Mouse (Mus musculus) neural tube, embryonic 11.5 days (tissue): ENCODE measurements around the gene Syndig1. TPM values are rescaled to one million over a fixed set of nuclear protein-coding genes. Genes with fewer than 3 reads are reported as not detected.

Experiments used
- ATAC-seq: fragments of 200-750 bp; cut with Nextera tagmentation; 2 replicates; pipeline ENCODE4 v1.8.0; 2017; ENCODE audit warnings: moderate number of reproducible peaks, mild to moderate bottlenecking, moderate TSS enrichment, moderate library complexity; ENCODE audit not compliant: insufficient read depth, low FRiP score, low TSS enrichment
- DNase-seq: peaks from one replicate; pipeline ENCODE4 v3.0.0-alpha.2; 2015; ENCODE audit warnings: low spot score
- H3K27ac ChIP-seq: fragments of 300-500 bp; sonication (generic); 2 replicates; pipeline ENCODE4 v1.5.1; 2014; ENCODE audit warnings: low read depth, mild to moderate bottlenecking, low read length
- H3K27me3 ChIP-seq: fragments of 300-500 bp; sonication (generic); 2 replicates; pipeline ENCODE4 v1.6.1; 2014; ENCODE audit warnings: mild to moderate bottlenecking, low read length, mixed read lengths; ENCODE audit not compliant: control insufficient read depth, insufficient read depth
- H3K36me3 ChIP-seq: fragments of 300-500 bp; sonication (generic); 2 replicates; pipeline ENCODE4 v1.6.1; 2014; ENCODE audit warnings: mild to moderate bottlenecking, low read length, moderate library complexity, mixed read lengths; ENCODE audit not compliant: control insufficient read depth, insufficient read depth
- H3K4me1 ChIP-seq: fragments of 300-500 bp; sonication (generic); 2 replicates; pipeline ENCODE4 v1.6.1; 2014; ENCODE audit warnings: low read length, mixed read lengths; ENCODE audit not compliant: control insufficient read depth, insufficient read depth
- H3K4me2 ChIP-seq: fragments of 300-500 bp; sonication (generic); 2 replicates; pipeline ENCODE4 v1.6.1; 2014; ENCODE audit warnings: low read depth, mild to moderate bottlenecking, moderate library complexity
- H3K4me3 ChIP-seq: fragments of 300-500 bp; sonication (generic); 2 replicates; pipeline ENCODE4 v1.5.1; 2014; ENCODE audit warnings: low read depth, low read length
- H3K9ac ChIP-seq: fragments of 300-500 bp; sonication (generic); 2 replicates; pipeline ENCODE4 v1.6.1; 2014; ENCODE audit warnings: mild to moderate bottlenecking, low read length
- H3K9me3 ChIP-seq: fragments of 300-500 bp; sonication (generic); 2 replicates; pipeline ENCODE4 v1.6.1; 2016; ENCODE audit warnings: low read length; ENCODE audit not compliant: control insufficient read depth
- WGBS: fragments of 180-500 bp; shearing (Covaris S2); extraction: QIAGEN DNeasy Blood & Tissue Kit; methylation state at CpG from one replicate; pipeline ENCODE4 v1.1.7; 2014; 5-methylcytosine and 5-hydroxymethylcytosine counted together
- polyA plus RNA-seq: library from polyadenylated mRNA; unstranded; fragments of >200 nt; fragmentation: Nextera tagmentation; extraction: Ambion mirVana; gene quantifications from 2 replicates; pipeline ENCODE4 v1.2.1, GENCODE M21; 2014

Gene Syndig1
- polyA plus RNA-seq, 1 experiment from 2014 or later, result 7.2 TPM

DNA sequence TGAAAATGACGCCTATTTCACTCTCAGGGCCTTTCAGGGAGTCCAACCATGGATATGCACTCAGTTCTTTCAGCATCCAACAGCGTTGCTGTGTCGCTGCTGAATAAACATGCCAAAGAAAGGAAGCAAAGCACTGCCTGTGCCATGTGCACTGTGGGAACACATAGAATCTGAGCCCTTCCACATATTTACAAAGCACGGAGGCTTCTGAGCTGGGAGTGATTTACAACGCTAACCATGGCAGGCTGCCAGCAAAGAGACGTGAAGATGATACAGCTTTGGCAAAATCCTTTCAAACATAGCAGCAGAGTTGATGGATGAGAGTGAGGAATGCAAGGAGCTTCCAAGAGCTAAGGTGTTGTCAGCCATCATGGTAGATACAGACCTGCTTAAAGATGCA lies 144.6 kb downstream of the Syndig1 start:
- Histone ChIP-seq H3K4me1 (peaks cover 3% of the 10 kb centered on the region; the same call in 1 of the 2 replicates), H3K9ac (no peak overlapping the region), H3K27ac (no peak overlapping the region), H3K9me3 (no peaks in the 10 kb centered on the region), H3K4me2 (no peak overlapping the region), H3K36me3 (no peaks in the 10 kb centered on the region), H3K4me3 (no peak overlapping the region), H3K27me3 (no peaks in the 10 kb centered on the region)
- DNase-seq (peak; percentile 15), ATAC-seq (no peak)
- WGBS, result 71% methylated on average over 6 of the region's 6 CpGs

DNA sequence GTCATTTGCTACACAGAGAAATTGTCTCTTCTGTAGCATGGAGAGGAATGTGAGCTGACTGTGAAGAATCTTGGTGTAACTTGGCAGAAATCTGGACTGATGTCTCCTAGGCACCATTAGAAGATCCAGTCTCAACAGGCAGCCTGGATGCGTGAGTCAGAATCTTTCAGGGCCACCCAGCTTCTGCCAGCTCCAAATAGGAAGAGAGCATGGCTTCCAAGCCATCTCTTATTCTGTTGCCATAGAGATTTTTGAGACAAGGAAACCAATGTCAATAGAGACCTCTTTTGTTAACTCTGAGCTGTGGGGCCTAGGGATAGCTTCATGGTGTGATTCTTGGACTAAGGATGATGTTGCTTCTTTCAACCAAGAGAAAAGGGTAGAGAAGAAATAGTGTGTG lies 151.4 kb downstream of the Syndig1 start:
- no peaks in the 10 kb centered on the region for H3K4me1 ChIP-seq
- no peaks in the 10 kb centered on the region for H3K9me3 ChIP-seq
- no peak overlapping the region for H3K9ac ChIP-seq
- no peak for ATAC-seq
- no peak overlapping the region for H3K27ac ChIP-seq
- no peak overlapping the region for H3K4me2 ChIP-seq
- no peak for DNase-seq
- H3K27me3 ChIP-seq, result no peaks in the 10 kb centered on the region
- H3K36me3 ChIP-seq, result no peaks in the 10 kb centered on the region
- H3K4me3 ChIP-seq, result no peak overlapping the region
- WGBS, result 51% methylated on average over 1 of the region's 1 CpGs

DNA sequence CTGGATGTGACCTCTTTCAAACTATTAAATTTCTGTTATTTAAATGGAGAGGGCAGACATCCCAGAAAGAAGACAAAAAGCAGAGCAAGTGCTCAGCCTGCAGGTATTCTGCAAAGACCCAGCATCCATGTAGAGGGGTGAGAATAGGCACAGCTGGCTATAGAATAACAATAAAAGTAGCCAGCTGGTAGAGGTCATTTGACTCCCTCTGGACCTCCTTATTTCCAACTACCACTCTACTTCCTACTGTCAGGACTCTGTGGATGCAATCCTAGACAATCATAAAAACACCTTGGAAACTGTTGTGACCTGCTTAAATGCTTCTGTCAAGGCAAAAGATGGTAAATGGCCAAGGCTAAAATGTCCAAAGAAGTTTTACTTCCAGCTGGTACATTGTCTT lies 153.5 kb downstream of the Syndig1 start:
- ATAC-seq, result no peak

DNA sequence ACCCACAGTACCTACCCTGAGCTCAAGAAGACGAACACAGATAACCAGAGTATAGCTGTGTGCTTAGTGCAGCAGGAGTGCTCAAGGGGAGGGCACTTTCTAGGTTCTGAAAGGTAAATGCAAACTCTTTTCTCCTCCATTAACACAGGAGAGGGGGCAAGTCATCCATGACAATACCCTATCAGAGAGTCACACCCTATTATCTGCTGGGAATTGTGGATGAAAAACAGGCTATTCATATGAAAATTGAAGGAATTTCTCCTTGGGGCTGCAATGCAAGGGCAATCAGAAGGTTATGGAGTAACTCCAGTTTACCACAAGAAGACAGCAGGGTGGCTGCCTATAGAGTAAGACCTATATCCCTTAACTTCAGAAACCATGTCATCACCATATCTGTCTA lies 154.1 kb downstream of the Syndig1 start:
- H3K27me3 ChIP-seq, result no peaks in the 10 kb centered on the region
- DNase-seq, result no peak
- no peaks in the 10 kb centered on the region for H3K36me3 ChIP-seq
- H3K9ac ChIP-seq, result no peak overlapping the region
- H3K4me3 ChIP-seq, result no peak overlapping the region
- H3K27ac ChIP-seq, result no peak overlapping the region
- no peak overlapping the region for H3K4me2 ChIP-seq
- 68% methylated on average over 1 of the region's 1 CpGs for WGBS
- no peaks in the 10 kb centered on the region for H3K4me1 ChIP-seq
- H3K9me3 ChIP-seq, result no peaks in the 10 kb centered on the region
- ATAC-seq, result no peak

More for the DNA sequence above, 153.5 kb downstream of the Syndig1 start:
- Histone ChIP-seq H3K4me1 (no peaks in the 10 kb centered on the region), H3K4me3 (no peak overlapping the region), H3K27me3 (no peaks in the 10 kb centered on the region), H3K27ac (no peak overlapping the region), H3K9ac (no peak overlapping the region), H3K36me3 (no peaks in the 10 kb centered on the region), H3K9me3 (no peaks in the 10 kb centered on the region), H3K4me2 (no peak overlapping the region)
- DNase-seq, result no peak

GRCm38 (mm10) chr2:149987610-149988009 lies 158.6 kb downstream of the Syndig1 start:
- Histone ChIP-seq H3K36me3 (no peaks in the 10 kb centered on the region), H3K27ac (no peak overlapping the region), H3K9ac (no peak overlapping the region), H3K4me3 (no peak overlapping the region), H3K9me3 (no peaks in the 10 kb centered on the region), H3K27me3 (no peaks in the 10 kb centered on the region), H3K4me2 (no peak overlapping the region), H3K4me1 (no peaks in the 10 kb centered on the region)
- DNase-seq (no peak), ATAC-seq (no peak)

DNA sequence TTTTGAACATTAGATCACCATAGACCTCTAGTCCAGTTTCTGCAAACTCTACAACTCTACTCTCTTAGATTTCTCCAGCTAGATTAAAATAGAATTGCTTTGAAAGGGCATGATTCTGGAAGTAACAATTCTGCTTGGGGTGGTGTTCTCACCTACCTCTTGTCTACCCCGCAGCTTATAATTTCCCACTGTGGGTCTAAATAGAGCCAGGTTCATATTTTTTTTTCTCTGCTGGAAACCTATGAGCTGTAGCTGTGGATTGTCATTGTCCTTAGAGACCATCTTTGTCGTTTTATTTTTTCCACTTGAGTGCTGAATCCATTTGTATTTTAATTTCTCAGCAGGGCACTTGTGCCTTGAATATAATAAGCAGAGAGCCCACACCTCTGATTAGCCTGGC lies 162.5 kb downstream of the Syndig1 start:
- H3K9ac ChIP-seq, result no peak overlapping the region
- no peak for ATAC-seq
- WGBS, result 46% methylated on average over 2 of the region's 2 CpGs
- H3K36me3 ChIP-seq, result no peaks in the 10 kb centered on the region
- no peak overlapping the region for H3K4me2 ChIP-seq
- H3K4me3 ChIP-seq, result no peak overlapping the region
- H3K27ac ChIP-seq, result no peak overlapping the region
- no peaks in the 10 kb centered on the region for H3K4me1 ChIP-seq
- H3K9me3 ChIP-seq, result no peaks in the 10 kb centered on the region
- H3K27me3 ChIP-seq, result no peaks in the 10 kb centered on the region
- DNase-seq, result no peak

- WGBS, result 95% methylated on average over 4 of the region's 4 CpGs
- Histone ChIP-seq H3K36me3 (no peaks in the 10 kb centered on the region), H3K4me2 (no peak overlapping the region), H3K4me1 (no peaks in the 10 kb centered on the region), H3K27ac (no peak overlapping the region), H3K9me3 (no peaks in the 10 kb centered on the region), H3K9ac (no peak overlapping the region), H3K4me3 (no peak overlapping the region), H3K27me3 (no peaks in the 10 kb centered on the region)
- no peak for DNase-seq
- no peak for ATAC-seq
Measured at GRCm38 (mm10) chr2:149992921-149993320, 163.9 kb downstream of the Syndig1 start.

DNA sequence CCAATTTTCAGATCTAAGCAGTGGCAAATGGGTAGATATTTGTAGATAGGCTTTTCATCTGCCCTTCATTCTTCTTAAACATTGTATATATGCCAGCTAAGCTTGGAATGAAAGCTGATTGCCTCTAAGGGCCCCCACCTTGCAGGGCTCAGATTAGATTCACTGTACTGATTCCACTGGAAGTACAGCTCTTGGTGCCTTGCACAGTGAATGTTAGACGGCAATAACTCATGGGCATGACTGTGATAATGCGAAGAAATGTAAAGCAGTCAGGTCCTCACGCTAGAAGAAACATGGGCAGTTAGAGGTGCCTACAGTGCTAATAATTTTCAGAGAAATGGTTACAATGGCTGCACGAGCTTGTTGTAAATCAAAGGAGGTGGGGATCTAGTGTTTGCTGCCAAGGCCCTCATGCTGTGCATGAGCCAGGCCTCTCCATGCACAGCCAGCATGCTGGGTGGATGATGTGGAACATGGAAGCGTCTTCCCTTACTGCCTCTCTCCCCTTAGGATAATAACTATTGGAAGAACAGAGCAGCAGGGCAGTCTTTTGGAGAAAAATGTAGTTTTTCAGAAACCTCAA lies 167.5 kb downstream of the Syndig1 start:
- H3K27ac ChIP-seq, result no peak overlapping the region
- H3K27me3 ChIP-seq, result no peaks in the 10 kb centered on the region
- H3K4me1 ChIP-seq, result no peaks in the 10 kb centered on the region
- H3K4me2 ChIP-seq, result no peak overlapping the region
- WGBS, result 67% methylated on average over 5 of the region's 5 CpGs
- no peak for DNase-seq
- peak; percentile 53; the same call in 1 of the 2 replicates for ATAC-seq
- H3K4me3 ChIP-seq, result no peak overlapping the region
- no peak overlapping the region for H3K9ac ChIP-seq
- H3K36me3 ChIP-seq, result no peaks in the 10 kb centered on the region
- H3K9me3 ChIP-seq, result no peaks in the 10 kb centered on the region

DNA sequence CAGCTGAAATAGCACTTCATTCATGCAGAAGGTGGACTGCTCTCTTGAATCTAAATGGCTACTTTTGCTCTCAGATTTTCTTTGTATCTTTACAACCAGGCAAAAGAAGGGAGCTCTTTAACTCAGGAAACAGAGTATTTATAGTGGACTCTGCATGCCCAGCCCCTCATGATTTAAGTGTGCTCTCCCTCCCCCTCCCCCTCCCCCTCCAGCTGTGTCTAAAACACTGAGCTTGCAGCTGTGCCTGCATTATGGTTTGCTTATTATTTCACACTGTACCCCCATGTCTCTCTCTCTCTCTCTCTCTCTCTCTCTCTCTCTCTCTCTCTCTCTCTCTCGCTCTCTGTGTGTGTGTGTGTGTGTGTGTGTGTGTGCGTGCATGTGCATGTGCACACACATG lies 168.6 kb downstream of the Syndig1 start:
- 0 out of 2 replicates have a peak, but pooled peaks have one; percentile 26 for ATAC-seq
- Histone ChIP-seq H3K4me2 (no peak overlapping the region), H3K27me3 (no peaks in the 10 kb centered on the region), H3K4me3 (no peak overlapping the region), H3K27ac (no peak overlapping the region), H3K9me3 (no peaks in the 10 kb centered on the region), H3K9ac (no peak overlapping the region), H3K4me1 (no peaks in the 10 kb centered on the region), H3K36me3 (no peaks in the 10 kb centered on the region)
- WGBS, result 70% methylated on average over 2 of the region's 2 CpGs
- no peak for DNase-seq
